Mouse (Mus musculus) erythroblast, embryonic 14.5 days (primary cell): Measurements from ENCODE around the gene Yju2.

Experiments used
- GATA1 ChIP-seq: IDR thresholded peaks from 2 replicates; pipeline ENCODE4 v1.6.1; 2012; ENCODE audit warnings: low read length, inconsistent platforms, mixed read lengths
- TAL1 ChIP-seq: IDR thresholded peaks from 3 replicates; pipeline ENCODE4 v1.6.1; 2012; ENCODE audit warnings: low read length, inconsistent platforms, mixed read lengths

GRCm38 (mm10) chr17:55957726-55958583, 944 bp upstream of the Yju2 start:
- TF ChIP-seq TAL1 (no peak), GATA1 (no peak)
